Mouse (Mus musculus) olfactory bulb, adult 2 months (tissue): Measurements from ENCODE around the gene Gm17087.

Experiments used
- CTCF ChIP-seq: fragments of 200-500 bp; IDR thresholded peaks from 2 replicates; pipeline ENCODE4 v1.5.1; 2012; ENCODE audit warnings: low read depth, mild to moderate bottlenecking, low read length, moderate library complexity; ENCODE audit not compliant: insufficient read depth
- POLR2A ChIP-seq: fragments of 200-500 bp; IDR thresholded peaks from 2 replicates; pipeline ENCODE4 v1.6.1; 2012; ENCODE audit warnings: mild to moderate bottlenecking, low read depth, low read length, moderate library complexity; ENCODE audit not compliant: insufficient read depth

DNA sequence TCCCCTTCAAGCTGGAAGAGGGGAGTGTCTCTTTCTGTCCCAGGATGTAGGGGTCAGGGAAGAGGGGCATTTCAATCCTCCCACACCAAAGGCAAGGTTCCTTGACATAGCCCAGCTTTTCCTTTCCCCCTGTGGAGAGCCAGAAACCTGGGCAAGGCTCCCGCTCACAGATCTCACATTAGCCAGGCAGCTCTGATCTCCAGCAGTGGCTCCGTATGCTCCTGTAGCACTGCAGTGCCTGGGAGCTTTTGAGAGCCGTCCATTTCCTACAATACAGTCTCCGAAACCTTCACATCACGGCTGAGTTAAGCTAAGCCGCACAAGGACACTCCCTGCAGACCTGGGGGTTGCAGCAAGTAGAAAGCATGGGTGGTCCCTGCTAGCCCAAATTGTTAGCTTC lies 12.5 kb downstream of the Gm17087 start:
- TF ChIP-seq POLR2A (no peak), CTCF (no peak)
